Mouse (Mus musculus) heart, embryonic 11.5 days (tissue): ENCODE results near the gene Pla2g2d. TPM values are rescaled to one million over a fixed set of nuclear protein-coding genes. Genes with fewer than 3 reads are reported as not detected.
"Not testable (repeated sequence)": the region's sequence is repeated elsewhere in the genome, so short reads cannot be mapped to it uniquely, and the experiment has no call there.

Source experiments
- ATAC-seq: fragments of 200-750 bp; cut with Nextera tagmentation; replicated peaks from 2 replicates; pipeline ENCODE4 v1.8.0; 2017; ENCODE audit warnings: moderate library complexity; ENCODE audit not compliant: insufficient number of reproducible peaks, low FRiP score, low TSS enrichment
- H3K27ac ChIP-seq: fragments of 300-500 bp; sonication (generic); 2 replicates; pipeline ENCODE4 v1.5.1; 2014; ENCODE audit warnings: mild to moderate bottlenecking, low read depth, low read length
- H3K27me3 ChIP-seq: fragments of 300-500 bp; sonication (generic); 2 replicates; pipeline ENCODE4 v1.6.1; 2014; ENCODE audit warnings: mild to moderate bottlenecking, low read length, mixed read lengths; ENCODE audit not compliant: control insufficient read depth, insufficient read depth
- H3K36me3 ChIP-seq: fragments of 300-500 bp; sonication (generic); 2 replicates; pipeline ENCODE4 v1.6.1; 2014; ENCODE audit warnings: mild to moderate bottlenecking, low read length, moderate library complexity, mixed read lengths; ENCODE audit not compliant: control insufficient read depth, insufficient read depth
- H3K4me1 ChIP-seq: fragments of 300-500 bp; sonication (generic); 2 replicates; pipeline ENCODE4 v1.6.1; 2014; ENCODE audit warnings: low read length; ENCODE audit not compliant: control insufficient read depth, insufficient read depth
- H3K4me2 ChIP-seq: fragments of 300-500 bp; sonication (generic); 2 replicates; pipeline ENCODE4 v1.6.1; 2014; ENCODE audit warnings: mild to moderate bottlenecking, moderate library complexity
- H3K4me3 ChIP-seq: fragments of 300-500 bp; sonication (generic); 2 replicates; pipeline ENCODE4 v1.5.1; 2014; ENCODE audit warnings: low read depth, low read length
- H3K9ac ChIP-seq: fragments of 300-500 bp; sonication (generic); 2 replicates; pipeline ENCODE4 v1.6.1; 2014; ENCODE audit warnings: mild to moderate bottlenecking, low read depth, low read length, moderate library complexity
- H3K9me3 ChIP-seq: fragments of 300-500 bp; sonication (generic); replicated peaks from 2 replicates; pipeline ENCODE4 v1.6.1; 2016; ENCODE audit warnings: low read length; ENCODE audit not compliant: control insufficient read depth
- WGBS: fragments of 180-500 bp; shearing (Covaris S2); extraction: QIAGEN DNeasy Blood & Tissue Kit; methylation state at CpG from one replicate; pipeline ENCODE4 v1.1.7; 2014; ENCODE audit not compliant: insufficient replicate concordance; 5-methylcytosine and 5-hydroxymethylcytosine counted together
- polyA plus RNA-seq: library from polyadenylated mRNA; unstranded; fragments of >200 nt; fragmentation: Nextera tagmentation; extraction: Ambion mirVana; gene quantifications from 2 replicates; pipeline ENCODE4 v1.2.1, GENCODE M21; 2014

The Pla2g2d gene
- polyA plus RNA-seq, 1 experiment from 2014 or later: not detected

- H3K4me2 ChIP-seq, H3K4me1 ChIP-seq, H3K4me3 ChIP-seq, H3K9ac ChIP-seq, H3K36me3 ChIP-seq, ATAC-seq, H3K9me3 ChIP-seq, H3K27ac ChIP-seq, H3K27me3 ChIP-seq: not testable (repeated sequence)
- WGBS: 72% methylated on average over 2 of the region's 2 CpGs
These were observed 48.6 kb downstream of the Pla2g2d start for GRCm38 (mm10) chr4:138824161-138824560.

- Histone ChIP-seq H3K4me2 (no peak overlapping the region), H3K36me3 (no peaks in the 10 kb centered on the region), H3K9ac (no peak overlapping the region), H3K4me3 (no peak overlapping the region), H3K4me1 (peaks cover 2% of the 10 kb centered on the region; the same call in 1 of the 2 replicates), H3K9me3 (0 out of 2 replicates have a peak, but pooled peaks cover 3% of the 10 kb centered on the region), H3K27me3 (peaks cover 5% of the 10 kb centered on the region), H3K27ac (no peak overlapping the region)
- WGBS: 84% methylated on average over 2 of the region's 2 CpGs
- no peak for ATAC-seq
These were observed 49.1 kb downstream of the Pla2g2d start for GRCm38 (mm10) chr4:138824660-138825059.

GRCm38 (mm10) chr4:138825751-138826567, 50.4 kb downstream of the Pla2g2d start:
- Histone ChIP-seq H3K27ac (no peak overlapping the region), H3K27me3 (peaks cover 5% of the 10 kb centered on the region), H3K4me3 (no peak overlapping the region), H3K9me3 (0 out of 2 replicates have a peak, but pooled peaks cover 3% of the 10 kb centered on the region), H3K36me3 (no peaks in the 10 kb centered on the region), H3K4me2 (no peak overlapping the region), H3K4me1 (peaks cover 2% of the 10 kb centered on the region; the same call in 1 of the 2 replicates), H3K9ac (no peak overlapping the region)
- no peak for ATAC-seq
- WGBS: 31% methylated on average over 18 of the region's 18 CpGs

- WGBS: 40% methylated on average over 11 of the region's 11 CpGs
- H3K4me2 ChIP-seq: no peak overlapping the region; the same call in 1 of the 2 replicates
- no peak overlapping the region for H3K27ac ChIP-seq
- no peak for ATAC-seq
- H3K27me3 ChIP-seq: peaks cover 5% of the 10 kb centered on the region
- H3K36me3 ChIP-seq: no peaks in the 10 kb centered on the region
- H3K4me3 ChIP-seq: no peak overlapping the region
- no peak overlapping the region for H3K9ac ChIP-seq
- peaks cover 2% of the 10 kb centered on the region; the same call in 1 of the 2 replicates for H3K4me1 ChIP-seq
- 0 out of 2 replicates have a peak, but pooled peaks cover 3% of the 10 kb centered on the region for H3K9me3 ChIP-seq
These were observed 51.6 kb downstream of the Pla2g2d start for GRCm38 (mm10) chr4:138827147-138827546.

Other genes starting within 250 kb of the Pla2g2d start
- not detected in 2 replicates for gene Vwa5b1, start 139.9 kb upstream of the Pla2g2d start, polyA plus RNA-seq
- gene Pla2g2c, start 50.9 kb upstream of the Pla2g2d start, polyA plus RNA-seq: 0.31 and 0.52 TPM in 2 replicates
- 1.2 and 1.3 TPM in 2 replicates for gene Ubxn10, start 38.6 kb upstream of the Pla2g2d start, polyA plus RNA-seq
- not detected in 2 replicates for gene Pla2g2f, start 18.1 kb upstream of the Pla2g2d start, polyA plus RNA-seq
- gene Pla2g5, start 87.7 kb downstream of the Pla2g2d start, polyA plus RNA-seq: 1.1 and 1.9 TPM in 2 replicates
- not detected in 2 replicates for gene Gm13030, start 98.2 kb downstream of the Pla2g2d start, polyA plus RNA-seq
- gene Pla2g2e, start 102.2 kb downstream of the Pla2g2d start, polyA plus RNA-seq: not detected in 2 replicates
- gene Otud3, start 138.2 kb downstream of the Pla2g2d start, polyA plus RNA-seq: 3.4 and 4.2 TPM in 2 replicates
- not detected in 2 replicates for gene Rnf186, start 191.4 kb downstream of the Pla2g2d start, polyA plus RNA-seq
- 3.0 TPM in 2 replicates for gene Tmco4, start 197.2 kb downstream of the Pla2g2d start, polyA plus RNA-seq